Mouse (Mus musculus): ENCODE data around the gene Tep1. TPM values are rescaled to one million over a fixed set of nuclear protein-coding genes. Genes with fewer than 3 reads are reported as not detected.
A peak's percentile ranks its signal among the peaks of the same experiment; 100 is the strongest.

The Tep1 gene
- total RNA-seq, 1 experiment from 2014 or later: 6.6 TPM

DNA sequence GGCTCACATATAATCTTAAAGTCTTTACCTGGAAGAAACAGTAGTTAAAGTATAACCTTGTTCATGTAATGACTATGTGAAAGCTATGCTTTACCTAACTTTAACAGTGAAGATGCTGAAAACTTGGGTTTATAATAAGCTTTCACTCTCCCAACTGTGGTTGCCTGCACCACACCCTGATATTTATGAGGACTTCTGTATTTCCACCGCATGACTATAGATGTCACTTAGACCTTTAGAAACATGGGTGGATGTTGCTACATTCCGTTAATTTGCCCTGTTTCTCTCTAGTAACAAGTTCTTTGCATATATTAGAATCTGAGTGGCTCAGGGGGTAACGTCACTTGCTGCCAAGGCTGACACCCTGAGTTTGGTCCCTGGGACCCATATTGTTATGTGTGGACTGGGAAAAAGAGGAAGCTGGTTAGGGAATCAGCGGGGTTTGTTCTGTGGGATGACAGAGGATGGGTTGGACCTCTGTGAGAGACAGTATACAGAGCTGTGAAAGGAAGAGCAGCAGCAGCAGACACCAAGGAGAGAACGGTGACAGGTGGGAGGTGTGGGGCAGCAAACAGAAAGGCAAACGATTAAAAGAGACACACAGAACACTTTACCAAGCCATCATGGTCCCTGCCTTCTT, 5.4 kb upstream of the Tep1 start:
- no peak for ATAC-seq (replicated peaks in 1 of 2; ENCODE audit: insufficient read depth in 1 of 2, low FRiP score in 2 of 2, low TSS enrichment in 1 of 2, low read depth in 1 of 2, poor library complexity in 2 of 2, severe bottlenecking in 2 of 2)

- ATAC-seq (replicated peaks in 1 of 2; ENCODE audit: insufficient read depth in 1 of 2, low FRiP score in 2 of 2, low TSS enrichment in 1 of 2, low read depth in 1 of 2, poor library complexity in 2 of 2, severe bottlenecking in 2 of 2): no peak
Observed at GRCm38 (mm10) chr14:50875175-50875574, 4.8 kb upstream of the Tep1 start.

GRCm38 (mm10) chr14:50871284-50871683, 924 bp upstream of the Tep1 start:
- ATAC-seq (replicated peaks in 1 of 2; ENCODE audit: insufficient read depth in 1 of 2, low FRiP score in 2 of 2, low TSS enrichment in 1 of 2, low read depth in 1 of 2, poor library complexity in 2 of 2, severe bottlenecking in 2 of 2): no peak

DNA sequence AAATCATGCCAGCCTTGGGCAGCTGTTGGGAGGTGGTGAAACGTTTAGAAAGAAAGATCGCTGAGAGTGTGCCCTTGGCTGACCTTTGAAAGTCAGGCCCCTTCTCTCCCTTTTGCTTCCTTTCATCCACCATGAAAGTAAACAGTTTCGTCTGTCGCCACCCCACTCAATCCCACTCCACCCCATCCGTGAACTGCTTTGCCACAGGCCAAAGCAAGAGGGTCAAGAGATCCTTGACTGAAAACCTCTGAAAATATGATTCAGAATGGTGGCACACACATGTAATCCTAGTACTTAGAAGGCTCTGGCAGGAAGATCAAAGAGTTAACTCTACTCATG, 414 bp upstream of the Tep1 start:
- ATAC-seq (replicated peaks in 1 of 2; ENCODE audit: insufficient read depth in 1 of 2, low FRiP score in 2 of 2, low TSS enrichment in 1 of 2, low read depth in 1 of 2, poor library complexity in 2 of 2, severe bottlenecking in 2 of 2): no peak

DNA sequence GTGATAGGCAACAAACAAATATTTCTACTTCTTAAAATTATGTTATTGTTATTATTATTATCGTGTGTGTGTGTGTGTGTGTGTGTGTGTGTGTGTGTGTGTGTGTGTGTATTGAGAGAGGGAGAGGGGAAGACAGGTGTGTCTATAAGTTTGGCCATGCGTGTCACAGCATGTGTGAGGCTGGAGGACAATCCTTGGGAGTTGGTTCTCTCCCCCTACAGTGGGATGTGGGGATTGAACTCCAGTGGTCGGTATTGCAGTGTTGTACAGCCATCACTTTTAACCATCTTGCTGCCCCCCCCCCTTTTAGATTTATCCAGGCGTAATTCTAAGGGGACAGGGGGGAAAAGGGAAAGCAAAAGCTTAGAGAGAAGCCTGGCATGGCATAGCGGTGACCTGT, 1.7 kb downstream of the Tep1 start:
- ATAC-seq (replicated peaks in 1 of 2; ENCODE audit: insufficient read depth in 1 of 2, low FRiP score in 2 of 2, low TSS enrichment in 1 of 2, low read depth in 1 of 2, poor library complexity in 2 of 2, severe bottlenecking in 2 of 2): no peak

DNA sequence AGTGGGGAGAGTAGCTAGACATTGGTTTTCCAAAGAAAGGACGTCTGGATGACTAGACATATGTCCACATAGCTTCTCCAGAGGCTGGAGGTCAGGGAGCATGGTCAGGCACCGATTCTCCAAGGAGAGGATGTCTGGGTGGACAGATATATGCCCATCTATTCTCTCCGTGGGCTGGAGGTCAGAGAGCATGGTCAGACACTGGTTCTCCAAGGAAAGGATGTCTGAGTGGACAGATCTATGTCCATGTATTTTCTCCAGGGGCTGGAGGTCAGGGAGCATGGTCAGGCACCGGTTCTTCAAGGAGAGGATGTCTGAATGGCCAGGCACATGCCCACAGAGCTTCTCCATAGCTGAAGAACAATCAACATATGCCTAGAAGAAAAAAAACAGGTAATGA, 2.1 kb downstream of the Tep1 start:
- ATAC-seq (replicated peaks in 1 of 2; ENCODE audit: insufficient read depth in 1 of 2, low FRiP score in 2 of 2, low TSS enrichment in 1 of 2, low read depth in 1 of 2, poor library complexity in 2 of 2, severe bottlenecking in 2 of 2): no peak

GRCm38 (mm10) chr14:50866966-50867365, 3.4 kb downstream of the Tep1 start:
- ATAC-seq (replicated peaks in 1 of 2; ENCODE audit: insufficient read depth in 1 of 2, low FRiP score in 2 of 2, low TSS enrichment in 1 of 2, low read depth in 1 of 2, poor library complexity in 2 of 2, severe bottlenecking in 2 of 2): no peak

- ATAC-seq (replicated peaks in 1 of 2; ENCODE audit: insufficient read depth in 1 of 2, low FRiP score in 2 of 2, low TSS enrichment in 1 of 2, low read depth in 1 of 2, poor library complexity in 2 of 2, severe bottlenecking in 2 of 2): 0 out of 4 replicates have a peak, but pooled peaks of 1 of the 2 experiments have one; percentile 56
Observed at GRCm38 (mm10) chr14:50865005-50865404, 5.4 kb downstream of the Tep1 start.

- ATAC-seq (replicated peaks in 1 of 2; ENCODE audit: insufficient read depth in 1 of 2, low FRiP score in 2 of 2, low TSS enrichment in 1 of 2, low read depth in 1 of 2, poor library complexity in 2 of 2, severe bottlenecking in 2 of 2): no peak
Observed at GRCm38 (mm10) chr14:50862641-50863040, 7.7 kb downstream of the Tep1 start.

DNA sequence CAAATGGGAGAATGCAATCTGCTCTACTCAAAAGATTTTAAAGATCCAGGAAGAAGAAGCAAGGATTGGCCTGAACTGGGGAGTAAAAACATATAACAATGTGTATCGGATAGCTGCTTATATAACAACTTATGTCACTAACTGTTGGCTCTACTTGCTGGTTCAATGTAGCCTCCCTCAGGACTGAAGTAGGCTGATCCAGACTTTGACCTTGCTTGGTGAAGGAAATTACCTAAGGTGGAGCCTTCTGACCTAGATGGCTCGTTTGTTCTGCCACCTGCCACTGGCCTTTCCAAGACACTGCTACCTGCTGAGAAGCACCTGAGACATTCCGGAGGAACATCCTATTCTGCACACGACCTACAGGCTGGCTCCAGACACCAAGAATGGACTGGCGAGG, 14.6 kb downstream of the Tep1 start:
- no peak for ATAC-seq (replicated peaks in 1 of 2; ENCODE audit: insufficient read depth in 1 of 2, low FRiP score in 2 of 2, low TSS enrichment in 1 of 2, low read depth in 1 of 2, poor library complexity in 2 of 2, severe bottlenecking in 2 of 2)

DNA sequence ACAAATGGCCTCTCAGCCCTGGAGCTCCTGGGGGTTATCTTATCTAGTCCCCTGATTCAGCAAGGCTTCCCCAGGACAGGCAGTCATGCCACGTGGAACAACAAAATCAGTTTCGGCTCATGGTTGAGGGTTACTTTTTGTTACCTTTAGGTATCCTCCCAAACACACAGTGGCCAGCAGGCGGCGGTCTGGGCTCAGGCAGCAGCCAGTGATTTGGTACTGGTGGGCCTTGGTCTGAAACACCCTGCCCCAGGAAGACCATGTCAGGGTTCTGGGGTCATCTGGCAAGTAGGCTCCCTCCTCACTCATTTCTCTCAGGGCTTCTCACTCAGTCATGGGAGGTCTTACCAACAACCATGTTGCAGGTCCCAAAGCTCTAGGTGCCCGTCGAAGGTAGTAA, 33.1 kb downstream of the Tep1 start:
- ATAC-seq (replicated peaks in 1 of 2; ENCODE audit: insufficient read depth in 1 of 2, low FRiP score in 2 of 2, low TSS enrichment in 1 of 2, low read depth in 1 of 2, poor library complexity in 2 of 2, severe bottlenecking in 2 of 2): no peak

GRCm38 (mm10) chr14:50834435-50834834, 35.9 kb downstream of the Tep1 start:
- no peak for ATAC-seq (replicated peaks in 1 of 2; ENCODE audit: insufficient read depth in 1 of 2, low FRiP score in 2 of 2, low TSS enrichment in 1 of 2, low read depth in 1 of 2, poor library complexity in 2 of 2, severe bottlenecking in 2 of 2)

GRCm38 (mm10) chr14:50833964-50834363, 36.4 kb downstream of the Tep1 start:
- ATAC-seq (replicated peaks in 1 of 2; ENCODE audit: insufficient read depth in 1 of 2, low FRiP score in 2 of 2, low TSS enrichment in 1 of 2, low read depth in 1 of 2, poor library complexity in 2 of 2, severe bottlenecking in 2 of 2): peak; percentile 93 to 95

DNA sequence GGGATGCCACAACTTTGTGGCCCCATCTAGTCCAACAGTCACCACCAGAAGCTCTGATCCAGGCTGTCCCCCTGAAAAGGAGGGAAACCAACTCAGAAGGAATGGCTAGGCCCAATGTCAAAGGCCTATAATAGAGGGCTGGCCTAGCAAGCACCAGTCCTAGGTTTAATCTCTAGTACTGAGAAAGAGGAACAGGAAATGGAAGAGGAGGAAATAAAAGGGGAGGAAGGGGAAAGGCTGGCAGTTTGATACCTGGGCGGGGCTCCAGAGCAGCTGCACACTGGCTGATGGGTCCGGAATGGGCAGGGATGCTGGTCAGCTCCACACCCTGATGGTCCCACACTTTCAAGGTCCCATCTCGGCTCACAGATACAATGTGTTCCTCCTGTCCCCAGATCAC, 40.5 kb downstream of the Tep1 start:
- no peak; a peak in 1 of 4 replicates for ATAC-seq (replicated peaks in 1 of 2; ENCODE audit: insufficient read depth in 1 of 2, low FRiP score in 2 of 2, low TSS enrichment in 1 of 2, low read depth in 1 of 2, poor library complexity in 2 of 2, severe bottlenecking in 2 of 2)

DNA sequence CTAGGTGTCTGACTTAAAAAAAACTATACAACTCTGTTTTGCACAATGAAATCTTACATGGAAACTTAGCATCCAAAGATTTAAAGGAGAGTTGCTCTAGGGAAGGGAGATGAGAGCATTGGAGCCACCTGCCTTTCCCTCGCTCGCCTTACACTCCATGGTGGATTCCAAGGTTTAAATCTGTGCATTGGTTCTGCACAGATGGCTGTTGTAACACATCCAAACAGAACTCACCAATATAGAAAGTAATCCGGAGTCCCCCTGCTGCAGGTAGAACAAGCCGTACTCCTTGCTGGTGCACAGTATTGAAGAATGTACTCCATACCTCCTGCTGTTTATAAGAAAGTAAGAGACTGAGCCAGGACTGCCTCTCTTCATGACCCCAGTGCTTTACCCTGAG, 43.8 kb downstream of the Tep1 start:
- ATAC-seq (replicated peaks in 1 of 2; ENCODE audit: insufficient read depth in 1 of 2, low FRiP score in 2 of 2, low TSS enrichment in 1 of 2, low read depth in 1 of 2, poor library complexity in 2 of 2, severe bottlenecking in 2 of 2): no peak

GRCm38 (mm10) chr14:50824219-50824618, 46.1 kb downstream of the Tep1 start:
- ATAC-seq (replicated peaks in 1 of 2; ENCODE audit: insufficient read depth in 1 of 2, low FRiP score in 2 of 2, low TSS enrichment in 1 of 2, low read depth in 1 of 2, poor library complexity in 2 of 2, severe bottlenecking in 2 of 2): peak; percentile 83 to 85

DNA sequence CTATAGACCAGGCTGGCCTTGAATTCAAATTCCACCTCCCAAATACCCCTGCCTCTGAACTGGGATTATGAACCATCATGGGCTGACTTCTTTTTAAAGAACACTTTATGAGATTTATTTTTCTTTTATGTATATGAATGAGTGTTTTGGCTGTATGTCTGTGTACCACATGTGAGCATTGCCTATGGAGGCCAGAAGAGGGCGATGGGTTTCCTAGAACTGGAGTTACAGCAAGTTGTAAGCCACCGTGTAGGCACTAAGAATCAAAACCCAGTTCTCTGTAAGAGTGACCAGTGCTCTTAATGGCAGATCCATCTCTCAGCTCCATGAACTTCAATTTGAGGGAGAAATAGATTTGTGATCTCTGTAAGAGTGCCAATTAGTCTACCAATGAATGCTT, 47.1 kb downstream of the Tep1 start:
- no peak for ATAC-seq (replicated peaks in 1 of 2; ENCODE audit: insufficient read depth in 1 of 2, low FRiP score in 2 of 2, low TSS enrichment in 1 of 2, low read depth in 1 of 2, poor library complexity in 2 of 2, severe bottlenecking in 2 of 2)

DNA sequence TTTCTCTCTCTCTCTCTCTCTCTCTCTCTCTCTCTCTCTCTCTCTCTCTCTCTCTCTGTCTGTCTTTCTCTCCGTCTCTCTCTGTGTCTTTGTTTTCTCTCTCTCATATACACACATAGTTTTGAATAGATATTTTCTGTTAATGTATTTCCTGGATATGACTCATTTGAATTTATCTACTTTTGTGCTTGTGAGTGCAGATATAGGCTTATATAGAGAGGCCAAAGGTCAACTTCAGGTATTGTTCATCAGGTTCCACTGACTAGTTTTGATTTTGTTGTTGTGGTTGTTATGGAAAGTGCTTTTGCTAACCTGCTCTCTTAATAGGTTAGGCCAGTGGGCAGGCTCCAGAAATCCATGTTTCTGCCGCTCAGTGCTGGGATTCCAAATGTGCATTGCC, 57.3 kb downstream of the Tep1 start:
- no peak for ATAC-seq (replicated peaks in 1 of 2; ENCODE audit: insufficient read depth in 1 of 2, low FRiP score in 2 of 2, low TSS enrichment in 1 of 2, low read depth in 1 of 2, poor library complexity in 2 of 2, severe bottlenecking in 2 of 2)

DNA sequence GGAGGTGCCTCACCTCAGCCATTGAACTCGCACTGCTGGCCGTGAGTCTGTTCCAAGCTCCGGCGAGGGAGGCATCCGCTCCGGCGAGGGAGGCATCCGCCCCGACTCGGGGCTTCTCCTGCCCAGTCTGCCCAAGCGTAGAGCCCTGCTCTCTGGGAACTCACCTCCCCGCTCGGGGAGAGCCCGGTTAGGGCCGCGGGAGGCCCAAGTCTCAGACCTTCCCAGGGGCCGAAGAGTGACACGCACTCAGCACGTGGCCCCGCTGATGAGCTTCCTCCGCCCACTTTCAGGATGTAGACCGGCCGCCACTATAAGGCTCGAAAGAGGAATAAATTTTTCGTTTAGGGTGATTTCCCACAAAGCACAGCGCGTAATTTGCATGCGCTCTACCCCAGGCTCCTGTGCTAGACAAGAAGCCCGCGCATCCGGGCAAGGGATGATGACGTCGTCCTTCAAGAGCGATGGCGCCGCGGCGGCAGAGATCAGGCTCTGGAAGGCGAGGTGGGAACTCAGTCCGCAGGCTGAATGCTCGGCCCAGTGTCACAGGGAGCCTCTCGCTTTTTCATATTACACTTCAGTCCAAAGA, 62.8 kb downstream of the Tep1 start, which contains the start of the genes Ccnb1ip1 and Parp2:
TSS of gene Ccnb1ip1 (minus strand) at position 246 of the 586 bp plus-strand sequence.
TSS of gene Parp2 (plus strand) at position 355 of the 586 bp plus-strand sequence.
- ATAC-seq (replicated peaks in 1 of 2; ENCODE audit: insufficient read depth in 1 of 2, low FRiP score in 2 of 2, low TSS enrichment in 1 of 2, low read depth in 1 of 2, poor library complexity in 2 of 2, severe bottlenecking in 2 of 2): peak; percentile 97 to 99

Measured in hematopoietic stem cell, adult 5-6 weeks (primary cell).